ENCODE assay signal across 18 mouse cellular contexts in the genomic region with DNA sequence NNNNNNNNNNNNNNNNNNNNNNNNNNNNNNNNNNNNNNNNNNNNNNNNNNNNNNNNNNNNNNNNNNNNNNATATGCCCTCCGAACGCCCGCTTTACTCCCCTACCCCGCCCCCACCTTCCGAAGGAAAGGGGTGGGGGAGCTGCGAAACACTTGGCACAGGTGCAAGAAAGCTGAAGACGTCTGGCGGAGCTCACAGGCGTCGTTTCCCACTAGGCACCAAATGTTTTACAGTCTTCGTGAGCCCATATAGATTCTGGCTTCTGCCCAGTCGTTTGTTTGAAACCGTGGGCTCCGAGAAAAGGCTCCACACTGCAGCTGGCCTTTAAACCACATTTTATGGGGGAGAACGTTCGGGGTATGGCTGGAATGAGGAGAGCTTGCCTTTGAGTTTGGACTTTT.
DNase-seq lines count a peak whose midpoint lies in the region; ATAC-seq lines count a peak whose summit lies in the region.
"Had no signal": no experiment of that assay in that cellular context is flagged by ENCODE, and none has a peak within 500 bp of the region (broad histone marks: within the 10 kb centered on the region; RNA-seq: fewer than 3 reads in every experiment).

No protein-coding gene starts in this region.

- intact Hi-C loops in left cerebral cortex, postnatal 10 days (cut with DNase I): no loop called here

- peak overlapping the region; percentile 55 for H3K4me2 ChIP-seq in limb, embryonic 13.5 days (replicated peaks)
- H3K4me2 ChIP-seq: embryonic facial prominence, embryonic 12.5 days; neural tube, embryonic 13.5 days had no signal

- DNase-seq in adrenal gland, postnatal 14 days: peak; percentile 3
- no peak for DNase-seq in adrenal gland, adult 18-20 months (ENCODE audit: low spot score in 2 of 2)
- DNase-seq in left cerebral cortex, postnatal 10 days (ENCODE audit: extremely low spot score in 1 of 2, low spot score in 2 of 2): peak; percentile 57 to 58
- no peak for DNase-seq in left cerebral cortex, adult 11 months (ENCODE audit: low spot score)
- DNase-seq in telencephalon, adult 2 months (ENCODE audit: low read depth, low spot score): peak; percentile 45
- DNase-seq in neural tube, embryonic 10.5 days (ENCODE audit: extremely low spot score, low spot score): no peak
- no peak for DNase-seq in retina, postnatal 1 day
- DNase-seq: adrenal gland, adult 2 months; heart, adult 11 months; kidney, adult 8-10 months; lung, adult 18-20 months had no signal

- no peak overlapping the region for H3K4me3 ChIP-seq in limb, embryonic 13.5 days
- H3K4me3 ChIP-seq: embryonic facial prominence, embryonic 12.5 days; layer of hippocampus, adult 2 months; neural tube, embryonic 13.5 days had no signal

- no peaks in the 10 kb centered on the region for H3K36me3 ChIP-seq in limb, embryonic 13.5 days
- H3K36me3 ChIP-seq: embryonic facial prominence, embryonic 12.5 days; neural tube, embryonic 13.5 days had no signal

- peaks cover 2% of the 10 kb centered on the region; the same call in 1 of the 2 replicates for H3K9me3 ChIP-seq in limb, embryonic 13.5 days
- H3K9me3 ChIP-seq: embryonic facial prominence, embryonic 12.5 days; neural tube, embryonic 13.5 days had no signal

- peak overlapping the region; percentile 84 for H3K27ac ChIP-seq in limb, embryonic 13.5 days
- H3K27ac ChIP-seq: embryonic facial prominence, embryonic 12.5 days; layer of hippocampus, adult 2 months; neural tube, embryonic 13.5 days had no signal

- no peak overlapping the region for H3K9ac ChIP-seq in limb, embryonic 13.5 days
- H3K9ac ChIP-seq: embryonic facial prominence, embryonic 12.5 days; neural tube, embryonic 13.5 days had no signal

- ATAC-seq in limb, embryonic 13.5 days (ENCODE audit: low FRiP score, low read depth): peak; percentile 96
- ATAC-seq: hindbrain, embryonic 16.5 days; midbrain, embryonic 16.5 days; Patski had no signal

- no peaks in the 10 kb centered on the region for H3K27me3 ChIP-seq in limb, embryonic 13.5 days
- H3K27me3 ChIP-seq: embryonic facial prominence, embryonic 12.5 days; neural tube, embryonic 13.5 days had no signal

- 21% methylated on average over 16 of the region's 16 CpGs for WGBS in limb, embryonic 13.5 days

- H3K4me1 ChIP-seq in limb, embryonic 13.5 days: peaks cover 11% of the 10 kb centered on the region
- H3K4me1 ChIP-seq: embryonic facial prominence, embryonic 12.5 days; neural tube, embryonic 13.5 days had no signal

Comparison
In these comparisons a context has a peak if more than half of its experiments do, and no peak if none do; other contexts are left out.
1. DNase-seq: peak in adrenal gland, postnatal 14 days (single experiment), left cerebral cortex, postnatal 10 days (2 of 2) and telencephalon, adult 2 months (single experiment); none in adrenal gland, adult 18-20 months (0 of 2), left cerebral cortex, adult 11 months (single experiment), neural tube, embryonic 10.5 days (single experiment) and retina, postnatal 1 day (single experiment).